Mouse (Mus musculus): ENCODE results near the gene Rhpn2. TPM values are rescaled to one million over a fixed set of nuclear protein-coding genes. Genes with fewer than 3 reads are reported as not detected.
A peak's percentile ranks its signal among the peaks of the same experiment; 100 is the strongest.

The Rhpn2 gene
- polyA plus RNA-seq, 1 experiment from 2014 or later = 74.7 TPM

DNA sequence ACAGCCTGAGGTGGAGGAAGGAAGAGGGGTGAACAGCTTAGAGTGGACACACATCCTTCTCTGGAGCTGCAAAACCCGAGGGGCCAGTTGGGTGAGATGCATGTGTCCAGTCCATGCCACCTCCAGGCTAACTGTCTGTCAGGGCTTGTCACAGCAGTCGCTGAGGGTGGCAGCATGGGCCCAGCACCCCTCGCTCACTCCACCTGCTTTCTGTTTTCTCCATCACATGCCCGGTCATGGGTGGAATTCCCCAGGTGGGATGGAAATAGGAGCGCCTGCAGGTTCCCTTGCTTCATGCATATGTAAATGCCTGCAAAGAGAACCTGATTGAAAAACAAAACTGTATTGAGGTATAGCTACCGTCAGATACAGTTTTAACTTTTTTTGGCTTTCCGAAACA lies 40.3 kb downstream of the Rhpn2 start:
- H3K27me3 ChIP-seq (replicated peaks) = no peaks in the 10 kb centered on the region
- H3K9ac ChIP-seq = no peak overlapping the region
- H3K4me1 ChIP-seq (replicated peaks) = peaks cover 10% of the 10 kb centered on the region; the same call in 1 of the 2 replicates
- no peaks in the 10 kb centered on the region for H3K9me3 ChIP-seq
- no peak for ATAC-seq
- H3K36me3 ChIP-seq = no peaks in the 10 kb centered on the region
- peak overlapping the region; percentile 86 for H3K27ac ChIP-seq
- no peak overlapping the region for H3K4me3 ChIP-seq (replicated peaks)
- WGBS = 83% methylated on average over 7 of the region's 7 CpGs
- H3K4me2 ChIP-seq (replicated peaks) = peak overlapping the region; percentile 36; the same call in 1 of the 2 replicates

- Histone ChIP-seq H3K36me3 (no peaks in the 10 kb centered on the region), H3K4me1 (replicated peaks) (peaks cover 6% of the 10 kb centered on the region; the same call in 1 of the 2 replicates), H3K27ac (no peak overlapping the region), H3K9me3 (no peaks in the 10 kb centered on the region), H3K27me3 (replicated peaks) (no peaks in the 10 kb centered on the region), H3K9ac (no peak overlapping the region), H3K4me3 (replicated peaks) (no peak overlapping the region), H3K4me2 (replicated peaks) (no peak overlapping the region)
- 78% methylated on average over 9 of the region's 9 CpGs for WGBS
- ATAC-seq = no peak
Observed at GRCm38 (mm10) chr7:35376623-35377022, 42.7 kb downstream of the Rhpn2 start.

- H3K9me3 ChIP-seq = no peaks in the 10 kb centered on the region
- H3K36me3 ChIP-seq = no peaks in the 10 kb centered on the region; the same call in 1 of the 2 replicates
- peak; percentile 24; the same call in 1 of the 2 replicates for ATAC-seq
- no peak overlapping the region for H3K9ac ChIP-seq
- no peak overlapping the region for H3K4me3 ChIP-seq (replicated peaks)
- H3K4me2 ChIP-seq (replicated peaks) = peak overlapping the region; percentile 32
- WGBS = 34% methylated on average over 16 of the region's 16 CpGs
- H3K4me1 ChIP-seq (replicated peaks) = 0 out of 2 replicates have a peak, but pooled peaks cover 6% of the 10 kb centered on the region
- H3K27me3 ChIP-seq (replicated peaks) = no peaks in the 10 kb centered on the region
- no peak overlapping the region for H3K27ac ChIP-seq
Observed at GRCm38 (mm10) chr7:35379492-35380119, 45.6 kb downstream of the Rhpn2 start.

DNA sequence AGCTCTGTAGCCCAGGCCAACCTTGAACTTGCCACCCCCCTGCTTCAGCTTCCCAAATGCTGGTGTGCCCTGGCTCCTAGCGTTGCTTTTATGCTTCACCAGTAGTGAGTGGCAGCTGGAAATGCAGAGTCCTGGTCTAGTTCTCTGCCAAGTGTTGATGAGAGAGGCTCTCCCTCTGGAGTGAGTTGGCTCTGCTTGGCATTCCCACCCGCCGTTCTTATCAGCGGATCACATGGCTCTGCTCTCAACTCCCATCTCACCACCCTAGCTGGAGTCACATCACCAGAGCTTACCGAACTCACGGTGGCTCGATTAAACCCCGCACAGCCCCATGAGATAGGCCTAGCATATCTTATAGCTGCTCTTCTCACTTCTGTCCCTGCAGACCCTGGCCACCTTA lies 46.4 kb downstream of the Rhpn2 start:
- Histone ChIP-seq H3K4me1 (replicated peaks) (0 out of 2 replicates have a peak, but pooled peaks cover 6% of the 10 kb centered on the region), H3K36me3 (peaks cover 3% of the 10 kb centered on the region; the same call in 1 of the 2 replicates), H3K9me3 (no peaks in the 10 kb centered on the region), H3K4me3 (replicated peaks) (no peak overlapping the region), H3K27me3 (replicated peaks) (no peaks in the 10 kb centered on the region), H3K4me2 (replicated peaks) (no peak overlapping the region), H3K27ac (0 out of 2 replicates have a peak overlapping the region, but pooled peaks have one; percentile 22), H3K9ac (no peak overlapping the region)
- WGBS = 89% methylated on average over 8 of the region's 8 CpGs
- ATAC-seq = no peak

- H3K4me3 ChIP-seq (replicated peaks) = no peak overlapping the region
- no peaks in the 10 kb centered on the region for H3K27me3 ChIP-seq (replicated peaks)
- H3K4me2 ChIP-seq (replicated peaks) = no peak overlapping the region
- H3K9ac ChIP-seq = no peak overlapping the region
- 0 out of 2 replicates have a peak, but pooled peaks cover 6% of the 10 kb centered on the region for H3K4me1 ChIP-seq (replicated peaks)
- H3K27ac ChIP-seq = peak overlapping the region; percentile 32; the same call in 1 of the 2 replicates
- no peaks in the 10 kb centered on the region for H3K9me3 ChIP-seq
- 53% methylated on average over 15 of the region's 16 CpGs for WGBS
- ATAC-seq = peak; percentile 5; the same call in 1 of the 2 replicates
- peaks cover 9% of the 10 kb centered on the region; the same call in 1 of the 2 replicates for H3K36me3 ChIP-seq
Observed at GRCm38 (mm10) chr7:35381861-35382260, 47.9 kb downstream of the Rhpn2 start.

- no peak overlapping the region for H3K4me2 ChIP-seq (replicated peaks)
- 0 out of 2 replicates have a peak overlapping the region, but pooled peaks have one; percentile 32 for H3K27ac ChIP-seq
- H3K36me3 ChIP-seq = peaks cover 9% of the 10 kb centered on the region; the same call in 1 of the 2 replicates
Observed at GRCm38 (mm10) chr7:35382706-35383353, 48.9 kb downstream of the Rhpn2 start.

DNA sequence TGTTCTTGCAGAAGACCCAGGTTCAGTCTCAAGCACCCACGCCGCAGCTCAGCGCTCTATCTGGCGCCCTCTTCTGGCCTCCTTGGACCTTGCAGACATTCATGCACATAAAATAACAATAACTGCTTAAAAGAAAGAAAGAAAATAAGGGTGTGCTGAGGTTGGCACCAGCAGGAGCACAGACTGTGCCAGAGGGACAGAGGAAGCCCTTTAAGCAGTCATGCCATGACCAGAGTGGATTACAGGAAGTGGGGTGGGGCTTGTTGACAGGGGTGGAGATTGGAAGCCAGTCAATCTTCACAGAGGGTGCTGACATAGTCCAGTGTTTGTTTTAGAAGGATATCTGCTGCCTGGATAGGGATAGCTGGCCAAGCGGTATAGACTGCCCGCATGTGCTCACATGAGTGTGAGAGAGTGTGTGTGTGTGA lies 52.6 kb downstream of the Rhpn2 start:
- ATAC-seq = no peak
- no peaks in the 10 kb centered on the region for H3K4me1 ChIP-seq (replicated peaks)

More at GRCm38 (mm10) chr7:35382706-35383353, 48.9 kb downstream of the Rhpn2 start:
- WGBS = 20% methylated on average over 2 of the region's 2 CpGs
- peak; percentile 92 for ATAC-seq
- Histone ChIP-seq H3K27me3 (replicated peaks) (no peaks in the 10 kb centered on the region), H3K4me3 (replicated peaks) (no peak overlapping the region), H3K4me1 (replicated peaks) (0 out of 2 replicates have a peak, but pooled peaks cover 6% of the 10 kb centered on the region), H3K9me3 (no peaks in the 10 kb centered on the region), H3K9ac (no peak overlapping the region)

DNA sequence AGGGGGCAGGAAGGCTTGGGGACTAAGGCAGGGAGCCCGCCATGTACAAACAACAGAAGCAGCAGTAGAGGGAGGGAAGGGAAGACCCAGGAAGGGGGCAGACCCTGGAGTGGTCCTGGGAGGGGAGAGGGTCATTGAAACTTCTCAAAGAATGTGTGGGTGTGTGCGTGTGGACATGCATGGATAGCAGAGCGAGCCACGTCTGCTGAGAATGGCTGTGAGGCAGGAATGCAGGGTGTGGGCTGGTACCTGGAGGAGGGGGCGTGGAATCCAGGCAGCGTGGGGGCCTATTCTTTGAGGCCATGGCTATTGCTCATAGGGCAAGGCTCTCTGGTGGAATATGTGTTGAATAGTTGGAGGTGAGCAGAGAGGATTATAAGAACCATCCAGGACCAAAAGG lies 54.7 kb downstream of the Rhpn2 start:
- 0 out of 2 replicates have a peak overlapping the region, but pooled peaks have one; percentile 19 for H3K27ac ChIP-seq
- H3K4me1 ChIP-seq (replicated peaks) = no peaks in the 10 kb centered on the region
- no peak overlapping the region for H3K4me2 ChIP-seq (replicated peaks)
- ATAC-seq = no peak
- H3K27me3 ChIP-seq (replicated peaks) = no peaks in the 10 kb centered on the region
- no peaks in the 10 kb centered on the region for H3K9me3 ChIP-seq
- H3K36me3 ChIP-seq = peaks cover 14% of the 10 kb centered on the region; the same call in 1 of the 2 replicates
- no peak overlapping the region for H3K4me3 ChIP-seq (replicated peaks)
- no peak overlapping the region for H3K9ac ChIP-seq
- 46% methylated on average over 6 of the region's 6 CpGs for WGBS

More for the DNA sequence above, 52.6 kb downstream of the Rhpn2 start:
- Histone ChIP-seq H3K4me3 (replicated peaks) (no peak overlapping the region), H3K36me3 (peaks cover 9% of the 10 kb centered on the region; the same call in 1 of the 2 replicates), H3K4me2 (replicated peaks) (no peak overlapping the region), H3K9me3 (no peaks in the 10 kb centered on the region), H3K27me3 (replicated peaks) (no peaks in the 10 kb centered on the region), H3K9ac (no peak overlapping the region), H3K27ac (no peak overlapping the region)
- 56% methylated on average over 6 of the region's 6 CpGs for WGBS

- no peak overlapping the region for H3K4me2 ChIP-seq (replicated peaks)
- H3K9ac ChIP-seq = no peak overlapping the region
- no peaks in the 10 kb centered on the region for H3K27me3 ChIP-seq (replicated peaks)
- no peak for ATAC-seq
- no peaks in the 10 kb centered on the region for H3K9me3 ChIP-seq
- peaks cover 15% of the 10 kb centered on the region for H3K4me1 ChIP-seq (replicated peaks)
- 57% methylated on average over 5 of the region's 5 CpGs for WGBS
- peak overlapping the region; percentile 14; the same call in 1 of the 2 replicates for H3K27ac ChIP-seq
- no peak overlapping the region for H3K4me3 ChIP-seq (replicated peaks)
- 0 out of 2 replicates have a peak, but pooled peaks cover 11% of the 10 kb centered on the region for H3K36me3 ChIP-seq
Observed at GRCm38 (mm10) chr7:35392935-35393334, 59.0 kb downstream of the Rhpn2 start.

DNA sequence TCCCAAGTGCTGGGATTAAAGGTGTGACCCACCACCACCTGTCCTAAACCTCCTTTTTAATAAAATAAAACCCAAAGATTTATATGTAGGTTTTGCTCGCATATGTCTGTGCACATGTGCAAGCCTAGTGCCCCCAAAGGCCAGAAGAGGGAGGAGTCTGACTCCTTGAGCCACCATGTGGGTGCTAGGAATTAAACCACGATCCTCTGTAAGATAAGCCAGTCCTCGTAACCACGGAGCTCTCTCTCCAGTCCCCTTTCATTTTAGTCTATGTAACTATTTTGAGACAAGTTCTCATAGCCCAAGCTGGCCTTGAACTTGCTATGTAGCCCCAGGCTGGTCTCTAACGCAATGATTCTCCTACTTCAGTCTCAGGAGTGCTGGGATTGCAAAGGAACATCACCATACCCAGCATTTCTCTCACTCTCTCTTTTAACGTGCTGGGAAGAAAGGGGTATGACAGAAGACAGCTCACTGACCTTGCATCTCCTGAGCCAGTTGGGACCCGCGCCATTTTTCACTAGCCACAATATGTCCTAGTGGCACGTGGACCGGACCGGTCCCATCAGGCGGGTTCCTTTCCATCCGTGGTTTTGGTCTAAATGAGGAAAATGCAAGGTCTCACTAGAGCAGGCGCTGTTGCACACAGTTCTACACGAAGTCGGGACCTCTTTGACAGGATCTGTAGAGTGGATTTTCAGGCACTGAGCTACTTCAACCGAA lies 61.9 kb downstream of the Rhpn2 start:
- Histone ChIP-seq H3K9me3 (no peaks in the 10 kb centered on the region), H3K27me3 (replicated peaks) (no peaks in the 10 kb centered on the region), H3K4me1 (replicated peaks) (peaks cover 17% of the 10 kb centered on the region), H3K9ac (peak overlapping the region; percentile 64), H3K27ac (peak overlapping the region; percentile 66), H3K36me3 (peaks cover 19% of the 10 kb centered on the region; the same call in 1 of the 2 replicates), H3K4me2 (replicated peaks) (peak overlapping the region; percentile 83), H3K4me3 (replicated peaks) (peak overlapping the region; percentile 75)
- ATAC-seq = peak; percentile 27
- WGBS = 10% methylated on average over 17 of the region's 17 CpGs

DNA sequence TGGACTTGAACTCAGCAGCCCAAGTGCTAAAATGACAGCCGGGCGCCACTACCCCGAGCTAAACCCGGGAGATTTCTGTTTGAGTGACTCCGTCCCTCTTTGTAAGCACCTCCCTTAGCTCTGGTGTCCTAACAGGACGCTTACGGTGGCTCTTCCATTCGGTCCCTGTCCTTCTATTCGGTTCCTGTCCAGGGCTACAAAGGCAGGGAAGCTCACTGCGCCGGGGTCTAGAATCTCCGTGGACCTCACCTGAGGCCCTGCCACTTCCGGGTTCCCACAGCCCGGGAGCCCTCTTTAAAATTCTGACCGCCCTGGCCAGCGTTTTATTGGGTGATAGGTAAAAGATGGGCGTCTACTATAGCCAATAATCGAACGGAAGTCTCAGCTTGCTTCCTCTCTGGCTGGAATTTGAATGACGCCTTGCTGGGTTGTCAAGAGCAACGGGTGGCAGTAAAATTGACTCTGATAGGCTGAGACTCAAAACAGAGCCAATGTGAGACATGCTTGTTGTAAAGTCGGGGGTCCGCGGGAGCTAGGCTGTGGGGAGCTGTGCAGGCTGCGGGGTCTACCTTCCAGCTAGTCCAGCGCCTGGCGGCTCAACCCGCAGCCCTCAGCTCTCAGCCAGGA lies 62.7 kb downstream of the Rhpn2 start, which contains the start of the genes Faap24 and Cep89:
Gene Faap24 (minus strand): TSS at position 295 of the 627 bp plus-strand sequence.
Gene Cep89 (plus strand): TSS at position 494 of the 627 bp plus-strand sequence.
- Histone ChIP-seq H3K27ac (peak within 1 kb of the TSS; percentile 66), H3K9ac (peak within 1 kb of the TSS; percentile 73), H3K4me1 (replicated peaks) (peaks cover 17% of the 10 kb centered on the region), H3K4me3 (replicated peaks) (peak within 1 kb of the TSS; percentile 75), H3K9me3 (no peaks in the 10 kb centered on the region), H3K4me2 (replicated peaks) (peak within 1 kb of the TSS; percentile 83), H3K27me3 (replicated peaks) (no peaks in the 10 kb centered on the region), H3K36me3 (peaks cover 25% of the 10 kb centered on the region; the same call in 1 of the 2 replicates)
- under 1% methylated on average over 28 of the region's 28 CpGs for WGBS
- peak; percentile 95 for ATAC-seq
